Mouse (Mus musculus): ENCODE results near the gene Scd1.
"Not testable (repeated sequence)": the region's sequence is repeated elsewhere in the genome, so short reads cannot be mapped to it uniquely, and the experiment has no call there.

Scd1 gene

GRCm38 (mm10) chr19:44400076-44400475 is 7.6 kb downstream of the Scd1 start:
- no peak for DNase-seq (ENCODE audit: low read depth, low spot score)

GRCm38 (mm10) chr19:44396742-44397141 is 10.9 kb downstream of the Scd1 start:
- DNase-seq (ENCODE audit: low read depth, low spot score), result no peak

GRCm38 (mm10) chr19:44394972-44395371 is 12.7 kb downstream of the Scd1 start:
- DNase-seq (ENCODE audit: low read depth, low spot score), result no peak

- DNase-seq (ENCODE audit: low read depth, low spot score), result no peak
These were observed 13.7 kb downstream of the Scd1 start for GRCm38 (mm10) chr19:44393962-44394422.

- DNase-seq (ENCODE audit: low read depth, low spot score), result no peak
These were observed 15.2 kb downstream of the Scd1 start for GRCm38 (mm10) chr19:44392339-44393009.

- no peak for DNase-seq (ENCODE audit: low read depth, low spot score)
These were observed 15.8 kb downstream of the Scd1 start for GRCm38 (mm10) chr19:44391856-44392255.

- no peak for DNase-seq (ENCODE audit: low read depth, low spot score)
These were observed 18.2 kb downstream of the Scd1 start for GRCm38 (mm10) chr19:44389507-44389906.

- no peak for DNase-seq (ENCODE audit: low read depth, low spot score)
These were observed 18.9 kb downstream of the Scd1 start for GRCm38 (mm10) chr19:44388475-44389428.

GRCm38 (mm10) chr19:44387746-44388474 is 19.8 kb downstream of the Scd1 start:
- no peak for DNase-seq (ENCODE audit: low read depth, low spot score)

- DNase-seq (ENCODE audit: low read depth, low spot score), result no peak
These were observed 20.5 kb downstream of the Scd1 start for GRCm38 (mm10) chr19:44387089-44387671.

GRCm38 (mm10) chr19:44385887-44386498 is 21.7 kb downstream of the Scd1 start:
- no peak for DNase-seq (ENCODE audit: low read depth, low spot score)

- no peak for DNase-seq (ENCODE audit: low read depth, low spot score)
These were observed 24.9 kb downstream of the Scd1 start for GRCm38 (mm10) chr19:44382682-44383321.

GRCm38 (mm10) chr19:44380065-44380464 is 27.6 kb downstream of the Scd1 start:
- DNase-seq (ENCODE audit: low read depth, low spot score), result no peak

GRCm38 (mm10) chr19:44379090-44379489 is 28.6 kb downstream of the Scd1 start:
- no peak for DNase-seq (ENCODE audit: low read depth, low spot score)

GRCm38 (mm10) chr19:44377629-44378375 is 29.9 kb downstream of the Scd1 start:
- DNase-seq (ENCODE audit: low read depth, low spot score), result no peak

- no peak for DNase-seq (ENCODE audit: low read depth, low spot score)
These were observed 31.1 kb downstream of the Scd1 start for GRCm38 (mm10) chr19:44376511-44376951.

GRCm38 (mm10) chr19:44372969-44373368 is 34.7 kb downstream of the Scd1 start:
- no peak for DNase-seq (ENCODE audit: low read depth, low spot score)

GRCm38 (mm10) chr19:44370231-44370630 is 37.4 kb downstream of the Scd1 start:
- DNase-seq (ENCODE audit: low read depth, low spot score), result no peak

GRCm38 (mm10) chr19:44369371-44369770 is 38.3 kb downstream of the Scd1 start:
- DNase-seq (ENCODE audit: low read depth, low spot score), result no peak

GRCm38 (mm10) chr19:44367076-44367475 is 40.6 kb downstream of the Scd1 start:
- not testable (repeated sequence) for DNase-seq (ENCODE audit: low read depth, low spot score)
